Mouse (Mus musculus): Measurements from ENCODE around the gene Krtap14. TPM values are rescaled to one million over a fixed set of nuclear protein-coding genes. Genes with fewer than 3 reads are reported as not detected.

Gene Krtap14
- not detected in 2 replicates for polyA plus RNA-seq (2012; rRNA removed)

GRCm38 (mm10) chr16:88826095-88826652 is at the start of gene Krtap14:
Gene Krtap14, minus strand, starts transcription at chr16:88826145.
- DNase-seq (ENCODE audit: low spot score), result no peak

- no peak for DNase-seq (ENCODE audit: low spot score)
These were observed 48.2 kb upstream of the Krtap14 start, which contains the start of gene Krtap19-2 for GRCm38 (mm10) chr16:88874169-88874568. Gene Krtap19-2, minus strand, starts transcription at chr16:88874269.

- no peak for DNase-seq (ENCODE audit: low spot score)
These were observed 43.4 kb upstream of the Krtap14 start, which contains the start of gene Krtap19-1 for GRCm38 (mm10) chr16:88869311-88869710. Gene Krtap19-1, minus strand, starts transcription at chr16:88869411.

GRCm38 (mm10) chr16:88864887-88865407 is 39.0 kb upstream of the Krtap14 start:
- DNase-seq (ENCODE audit: low spot score), result no peak

- no peak for DNase-seq (ENCODE audit: low spot score)
These were observed 25.5 kb upstream of the Krtap14 start for GRCm38 (mm10) chr16:88851450-88851849.

GRCm38 (mm10) chr16:88848558-88848957 is 22.6 kb upstream of the Krtap14 start:
- DNase-seq (ENCODE audit: low spot score), result no peak

GRCm38 (mm10) chr16:88847363-88847762 is 21.4 kb upstream of the Krtap14 start:
- DNase-seq (ENCODE audit: low spot score), result no peak

- DNase-seq (ENCODE audit: low spot score), result no peak
These were observed 1.0 kb upstream of the Krtap14 start for GRCm38 (mm10) chr16:88826978-88827377.

- DNase-seq (ENCODE audit: low spot score), result no peak
These were observed 2.2 kb downstream of the Krtap14 start for GRCm38 (mm10) chr16:88823736-88824135.

GRCm38 (mm10) chr16:88820066-88820465 is 5.9 kb downstream of the Krtap14 start, which contains the start of gene Krtap15:
Gene Krtap15, plus strand, starts transcription at chr16:88820215.
- DNase-seq (ENCODE audit: low spot score), result no peak

- no peak for DNase-seq (ENCODE audit: low spot score)
These were observed 14.1 kb downstream of the Krtap14 start, which contains the start of gene Gm20741 for GRCm38 (mm10) chr16:88811827-88812226. Gene Gm20741, minus strand, starts transcription at chr16:88812220.

GRCm38 (mm10) chr16:88786786-88787185 is 39.2 kb downstream of the Krtap14 start:
- no peak for DNase-seq (ENCODE audit: low spot score)

GRCm38 (mm10) chr16:88777596-88777995 is 48.3 kb downstream of the Krtap14 start, which contains the start of gene Gm5965:
Gene Gm5965, plus strand, starts transcription at chr16:88777896.
- no peak for DNase-seq (ENCODE audit: low spot score)

- DNase-seq (ENCODE audit: low spot score), result no peak
These were observed 51.8 kb downstream of the Krtap14 start, which contains the start of gene 2310057N15Rik for GRCm38 (mm10) chr16:88774106-88774505. Gene 2310057N15Rik, minus strand, starts transcription at chr16:88774206.

Other genes with a start within 250 kb of the Krtap14 start
- not detected in 2 replicates for gene Krtap24-1, start 213.9 kb downstream of the Krtap14 start, polyA plus RNA-seq (2012; rRNA removed)
- gene 2310079G19Rik, start 198.5 kb downstream of the Krtap14 start, polyA plus RNA-seq (2012; rRNA removed), result not detected in 2 replicates
- gene Krtap26-1, start 178.3 kb downstream of the Krtap14 start, polyA plus RNA-seq (2012; rRNA removed), result not detected in 2 replicates
- gene Krtap27-1, start 154.5 kb downstream of the Krtap14 start, polyA plus RNA-seq (2012; rRNA removed), result not detected in 2 replicates
- not detected in 2 replicates for gene 2310061N02Rik, start 118.2 kb downstream of the Krtap14 start, polyA plus RNA-seq (2012; rRNA removed)
- not detected in 2 replicates for gene Krtap13-1, start 97.3 kb downstream of the Krtap14 start, polyA plus RNA-seq (2012; rRNA removed)
- not detected in 2 replicates for gene Krtap13, start 74.5 kb downstream of the Krtap14 start, polyA plus RNA-seq (2012; rRNA removed)
- gene 2310034C09Rik, start 67.3 kb downstream of the Krtap14 start, polyA plus RNA-seq (2012; rRNA removed), result not detected in 2 replicates
- gene 2310057N15Rik, start 51.9 kb downstream of the Krtap14 start, polyA plus RNA-seq (2012; rRNA removed), result not detected in 2 replicates
- not detected in 2 replicates for gene Gm5965, start 48.2 kb downstream of the Krtap14 start, polyA plus RNA-seq (2012; rRNA removed)
- gene Gm20741, start 13.9 kb downstream of the Krtap14 start, polyA plus RNA-seq (2012; rRNA removed), result not detected in 2 replicates
- not detected in 2 replicates for gene Krtap15, start 5.9 kb downstream of the Krtap14 start, polyA plus RNA-seq (2012; rRNA removed)
- not detected in 2 replicates for gene Krtap19-1, start 43.3 kb upstream of the Krtap14 start, polyA plus RNA-seq (2012; rRNA removed)
- gene Krtap19-2, start 48.1 kb upstream of the Krtap14 start, polyA plus RNA-seq (2012; rRNA removed), result not detected in 2 replicates
- gene Krtap19-3, start 51.9 kb upstream of the Krtap14 start, polyA plus RNA-seq (2012; rRNA removed), result not detected in 2 replicates
- gene Krtap19-4, start 58.9 kb upstream of the Krtap14 start, polyA plus RNA-seq (2012; rRNA removed), result not detected in 2 replicates
- not detected in 2 replicates for gene Krtap19-5, start 70.3 kb upstream of the Krtap14 start, polyA plus RNA-seq (2012; rRNA removed)
- not detected in 2 replicates for gene Krtap19-9b, start 106.1 kb upstream of the Krtap14 start, polyA plus RNA-seq (2012; rRNA removed)
- not detected in 2 replicates for gene Krtap16-3, start 136.7 kb upstream of the Krtap14 start, polyA plus RNA-seq (2012; rRNA removed)
- gene Krtap22-2, start 184.6 kb upstream of the Krtap14 start, polyA plus RNA-seq (2012; rRNA removed), result not detected in 2 replicates
- not detected in 2 replicates for gene Gm10229, start 189.1 kb upstream of the Krtap14 start, polyA plus RNA-seq (2012; rRNA removed)
- gene Krtap6-1, start 205.6 kb upstream of the Krtap14 start, polyA plus RNA-seq (2012; rRNA removed), result not detected in 2 replicates
- gene Gm10228, start 215.3 kb upstream of the Krtap14 start, polyA plus RNA-seq (2012; rRNA removed), result not detected in 2 replicates
- gene Krtap6-5, start 221.7 kb upstream of the Krtap14 start, polyA plus RNA-seq (2012; rRNA removed), result not detected in 2 replicates
- not detected in 2 replicates for gene 1110025L11Rik, start 237.9 kb upstream of the Krtap14 start, polyA plus RNA-seq (2012; rRNA removed)